Mouse (Mus musculus): ENCODE data around the gene Poc1a. TPM values are rescaled to one million over a fixed set of nuclear protein-coding genes. Genes with fewer than 3 reads are reported as not detected.

The Poc1a gene
- polyA plus RNA-seq, 1 experiment from 2014 or later, result 32.0 TPM

GRCm38 (mm10) chr9:106394649-106395602, 114.1 kb downstream of the Poc1a start:
- H3K36me3 ChIP-seq, result no peaks in the 10 kb centered on the region
- H3K9me3 ChIP-seq, result no peaks in the 10 kb centered on the region
- WGBS, result 47% methylated on average over 11 of the region's 11 CpGs
- H3K27me3 ChIP-seq, result no peaks in the 10 kb centered on the region
- no peak overlapping the region for H3K4me3 ChIP-seq
- H3K9ac ChIP-seq, result no peak overlapping the region
- 0 out of 2 replicates have a peak, but pooled peaks have one; percentile 15 for ATAC-seq (ENCODE audit: borderline replicate concordance, extremely low read depth, low FRiP score, low TSS enrichment)
- peaks cover 13% of the 10 kb centered on the region; the same call in 1 of the 2 replicates for H3K4me1 ChIP-seq
- H3K4me2 ChIP-seq, result no peak overlapping the region
- no peak overlapping the region for H3K27ac ChIP-seq

DNA sequence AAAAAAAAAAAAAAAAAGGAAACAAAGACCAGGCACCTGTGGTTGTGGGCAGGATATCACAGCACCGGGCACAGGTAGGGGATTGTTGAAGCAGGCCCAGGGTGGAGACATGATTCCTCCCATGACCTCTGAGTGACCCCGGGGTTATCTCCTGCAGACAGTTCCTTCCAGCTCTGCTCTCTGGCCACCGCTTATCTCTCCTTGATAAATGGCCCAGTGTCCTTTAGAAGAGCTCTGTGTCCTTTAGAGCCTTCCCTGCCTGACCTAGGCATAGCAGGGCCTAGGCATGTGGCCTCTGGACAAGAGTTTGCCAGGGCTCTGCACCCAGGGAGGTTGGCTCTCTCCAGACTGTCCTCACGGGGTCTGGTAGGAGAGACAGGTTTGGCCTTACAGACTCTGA, 116.9 kb downstream of the Poc1a start:
- Histone ChIP-seq H3K27ac (no peak overlapping the region), H3K4me3 (no peak overlapping the region), H3K27me3 (no peaks in the 10 kb centered on the region), H3K9me3 (no peaks in the 10 kb centered on the region), H3K36me3 (no peaks in the 10 kb centered on the region), H3K4me1 (peaks cover 11% of the 10 kb centered on the region; the same call in 1 of the 2 replicates), H3K4me2 (no peak overlapping the region), H3K9ac (no peak overlapping the region)
- WGBS, result 52% methylated on average over 4 of the region's 4 CpGs
- ATAC-seq (ENCODE audit: borderline replicate concordance, extremely low read depth, low FRiP score, low TSS enrichment), result no peak

DNA sequence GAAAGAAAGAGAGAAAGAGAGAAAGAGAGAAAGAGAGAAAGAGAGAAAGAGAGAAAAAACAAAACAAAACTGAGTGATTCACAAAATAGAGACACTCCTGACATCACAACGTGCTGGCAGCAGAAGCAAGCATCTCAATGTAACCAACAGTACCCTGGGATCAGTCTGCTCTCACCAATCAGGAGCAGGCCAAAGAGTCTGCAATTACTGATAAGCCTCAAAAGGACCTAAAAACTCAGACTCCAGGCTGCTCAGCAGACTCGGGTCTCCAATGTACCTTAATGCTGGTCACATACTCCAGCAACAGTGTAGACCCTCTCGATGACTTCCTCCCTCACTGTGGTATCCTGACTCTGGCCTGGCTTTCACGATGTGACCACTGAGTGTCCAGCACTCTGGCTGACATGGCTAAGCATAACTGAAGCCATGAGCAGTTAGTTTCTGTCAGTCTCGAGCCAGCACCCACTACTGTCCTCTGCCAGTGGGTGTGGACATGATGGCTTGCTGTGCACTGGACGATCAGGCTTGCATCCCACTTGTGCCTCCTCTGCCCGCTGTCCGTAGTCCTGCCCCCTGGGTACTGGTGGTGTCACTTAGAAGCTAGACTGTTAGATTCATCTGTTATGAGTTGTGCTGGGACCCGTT, 117.9 kb downstream of the Poc1a start:
- peaks cover 9% of the 10 kb centered on the region; the same call in 1 of the 2 replicates for H3K4me1 ChIP-seq
- WGBS, result 53% methylated on average over 9 of the region's 9 CpGs
- no peak overlapping the region for H3K4me2 ChIP-seq

GRCm38 (mm10) chr9:106399808-106400207, 118.9 kb downstream of the Poc1a start:
- 82% methylated on average over 3 of the region's 3 CpGs for WGBS
- no peak for ATAC-seq (ENCODE audit: borderline replicate concordance, extremely low read depth, low FRiP score, low TSS enrichment)

More for the DNA sequence above, 117.9 kb downstream of the Poc1a start:
- Histone ChIP-seq H3K27me3 (no peaks in the 10 kb centered on the region), H3K9ac (no peak overlapping the region), H3K9me3 (no peaks in the 10 kb centered on the region), H3K27ac (no peak overlapping the region), H3K4me3 (no peak overlapping the region), H3K36me3 (no peaks in the 10 kb centered on the region)
- no peak for ATAC-seq (ENCODE audit: borderline replicate concordance, extremely low read depth, low FRiP score, low TSS enrichment)

More at GRCm38 (mm10) chr9:106399808-106400207, 118.9 kb downstream of the Poc1a start:
- H3K36me3 ChIP-seq, result no peaks in the 10 kb centered on the region
- no peaks in the 10 kb centered on the region for H3K9me3 ChIP-seq
- H3K4me3 ChIP-seq, result no peak overlapping the region
- H3K27ac ChIP-seq, result no peak overlapping the region
- no peak overlapping the region for H3K9ac ChIP-seq
- peaks cover 5% of the 10 kb centered on the region; the same call in 1 of the 2 replicates for H3K4me1 ChIP-seq
- no peak overlapping the region for H3K4me2 ChIP-seq
- H3K27me3 ChIP-seq, result no peaks in the 10 kb centered on the region

Other genes with a start within 250 kb of the Poc1a start
- gene Col6a4, start 184.3 kb upstream of the Poc1a start, polyA plus RNA-seq (2015; fragmentation: Nextera tagmentation; extraction: Ambion mirVana), result 1.6 and 1.7 TPM in 2 replicates
- 1.4 and 1.7 TPM in 2 replicates for gene Glyctk, start 122.9 kb upstream of the Poc1a start, polyA plus RNA-seq (2015; fragmentation: Nextera tagmentation; extraction: Ambion mirVana)
- gene Wdr82, start 110.1 kb upstream of the Poc1a start, polyA plus RNA-seq (2015; fragmentation: Nextera tagmentation; extraction: Ambion mirVana), result 22.3 and 24.0 TPM in 2 replicates
- 60.4 and 62.8 TPM in 2 replicates for gene Ppm1m, start 81.3 kb upstream of the Poc1a start, polyA plus RNA-seq (2015; fragmentation: Nextera tagmentation; extraction: Ambion mirVana)
- 73.7 and 76.4 TPM in 2 replicates for gene Twf2, start 78.0 kb upstream of the Poc1a start, polyA plus RNA-seq (2015; fragmentation: Nextera tagmentation; extraction: Ambion mirVana)
- gene Tlr9, start 58.5 kb upstream of the Poc1a start, polyA plus RNA-seq (2015; fragmentation: Nextera tagmentation; extraction: Ambion mirVana), result 0.06 TPM in 1 of 2 replicates, not detected in the other
- 124 and 132 TPM in 2 replicates for gene Alas1, start 32.4 kb upstream of the Poc1a start, polyA plus RNA-seq (2015; fragmentation: Nextera tagmentation; extraction: Ambion mirVana)
- gene Dusp7, start 87.6 kb downstream of the Poc1a start, polyA plus RNA-seq (2015; fragmentation: Nextera tagmentation; extraction: Ambion mirVana), result 16.5 and 17.5 TPM in 2 replicates
- 988 and 1,033 TPM in 2 replicates for gene Rpl29, start 148.4 kb downstream of the Poc1a start, polyA plus RNA-seq (2015; fragmentation: Nextera tagmentation; extraction: Ambion mirVana)
- gene Acy1, start 157.3 kb downstream of the Poc1a start, polyA plus RNA-seq (2015; fragmentation: Nextera tagmentation; extraction: Ambion mirVana), result 31.6 and 32.6 TPM in 2 replicates
- 12.8 and 15.3 TPM in 2 replicates for gene Abhd14b, start 166.4 kb downstream of the Poc1a start, polyA plus RNA-seq (2015; fragmentation: Nextera tagmentation; extraction: Ambion mirVana)
- 52.5 and 53.2 TPM in 2 replicates for gene Abhd14a, start 166.6 kb downstream of the Poc1a start, polyA plus RNA-seq (2015; fragmentation: Nextera tagmentation; extraction: Ambion mirVana)
- gene Pcbp4, start 172.2 kb downstream of the Poc1a start, polyA plus RNA-seq (2015; fragmentation: Nextera tagmentation; extraction: Ambion mirVana), result 80.6 and 87.8 TPM in 2 replicates
- 0.07 and 0.20 TPM in 2 replicates for gene Gpr62, start 184.9 kb downstream of the Poc1a start, polyA plus RNA-seq (2015; fragmentation: Nextera tagmentation; extraction: Ambion mirVana)
- 48.7 and 50.7 TPM in 2 replicates for gene Rrp9, start 194.9 kb downstream of the Poc1a start, polyA plus RNA-seq (2015; fragmentation: Nextera tagmentation; extraction: Ambion mirVana)
- gene Parp3, start 195.9 kb downstream of the Poc1a start, polyA plus RNA-seq (2015; fragmentation: Nextera tagmentation; extraction: Ambion mirVana), result 3.2 and 3.5 TPM in 2 replicates
- not detected in 2 replicates for gene Iqcf1, start 218.9 kb downstream of the Poc1a start, polyA plus RNA-seq (2015; fragmentation: Nextera tagmentation; extraction: Ambion mirVana)
- gene Iqcf5, start 233.5 kb downstream of the Poc1a start, polyA plus RNA-seq (2015; fragmentation: Nextera tagmentation; extraction: Ambion mirVana), result not detected in 2 replicates

Data from lung, embryonic 15.5 days (tissue).